Mouse (Mus musculus): ENCODE measurements around the gene Ucn3. TPM values are rescaled to one million over a fixed set of nuclear protein-coding genes. Genes with fewer than 3 reads are reported as not detected.

Ucn3 gene
- polyA plus RNA-seq (2015; fragmentation: Nextera tagmentation; extraction: Ambion mirVana), result not detected in 2 replicates

GRCm38 (mm10) chr13:3945249-3945648 is at the start of gene Ucn3:
TSS of gene Ucn3 (minus strand) at chr13:3945349.

GRCm38 (mm10) chr13:3917571-3918311 is 27.4 kb downstream of the Ucn3 start, which contains the start of the genes Net1 and Tubal3:
TSS of gene Net1 (minus strand) at chr13:3918220.
TSS of gene Tubal3 (plus strand) at chr13:3918274.

Small RNA genes within 50 kb of the gene (microRNA-seq; reads per million reads assigned to microRNA genes)
- 0 reads per million in 2 experiments for gene Gm22460

Other genes starting within 250 kb of the Ucn3 start
- 0.23 and 2.0 TPM in 2 replicates for gene Calml3, start 141.0 kb downstream of the Ucn3 start, polyA plus RNA-seq (2015; fragmentation: Nextera tagmentation; extraction: Ambion mirVana)
- 125 TPM in 1 of 2 replicates, not detected in the other for gene Calm4, start 107.6 kb downstream of the Ucn3 start, polyA plus RNA-seq (2015; fragmentation: Nextera tagmentation; extraction: Ambion mirVana)
- gene Calm5, start 91.2 kb downstream of the Ucn3 start, polyA plus RNA-seq (2015; fragmentation: Nextera tagmentation; extraction: Ambion mirVana), result 1.8 TPM in 1 of 2 replicates, not detected in the other
- 69.5 and 86.5 TPM in 2 replicates for gene Net1, start 27.1 kb downstream of the Ucn3 start, polyA plus RNA-seq (2015; fragmentation: Nextera tagmentation; extraction: Ambion mirVana)
- not detected in 2 replicates for gene Tubal3, start 27.1 kb downstream of the Ucn3 start, polyA plus RNA-seq (2015; fragmentation: Nextera tagmentation; extraction: Ambion mirVana)
- 3.2 and 8.2 TPM in 2 replicates for gene Akr1c14, start 103.7 kb upstream of the Ucn3 start, polyA plus RNA-seq (2015; fragmentation: Nextera tagmentation; extraction: Ambion mirVana)
- 3.3 and 12.8 TPM in 2 replicates for gene Akr1c18, start 205.3 kb upstream of the Ucn3 start, polyA plus RNA-seq (2015; fragmentation: Nextera tagmentation; extraction: Ambion mirVana)
- 1.2 TPM in 2 replicates for gene Akr1c13, start 245.8 kb upstream of the Ucn3 start, polyA plus RNA-seq (2015; fragmentation: Nextera tagmentation; extraction: Ambion mirVana)